Mouse (Mus musculus) regulatory T cell (primary cell): Measurements from ENCODE around the gene Ncoa1.
"Not testable (repeated sequence)": the region's sequence is repeated elsewhere in the genome, so short reads cannot be mapped to it uniquely, and the experiment has no call there.

ENCODE experiments used
- in situ Hi-C: fragments of 300-600 bp; cut with MboI, MseI; formaldehyde crosslinking; loops from one replicate; pipeline ENCODE4 v1.15.1; 2025; ENCODE audit warnings: high pct_unique_total_duplicates

Ncoa1 gene

GRCm38 (mm10) chr12:4396221-4396620, 80.8 kb downstream of the Ncoa1 start:
- in situ Hi-C loops = no loop called here

- in situ Hi-C loops = no loop called here
Observed at GRCm38 (mm10) chr12:4392590-4392989, 84.4 kb downstream of the Ncoa1 start.

GRCm38 (mm10) chr12:4392074-4392473, 84.9 kb downstream of the Ncoa1 start:
- in situ Hi-C loops = no loop called here

GRCm38 (mm10) chr12:4391256-4391655, 85.7 kb downstream of the Ncoa1 start:
- in situ Hi-C loops = no loop called here

GRCm38 (mm10) chr12:4390721-4391120, 86.3 kb downstream of the Ncoa1 start:
- in situ Hi-C loops = no loop called here

GRCm38 (mm10) chr12:4386077-4386719, 90.8 kb downstream of the Ncoa1 start:
- in situ Hi-C loops = no loop called here

- in situ Hi-C loops = no loop called here
Observed at GRCm38 (mm10) chr12:4383061-4383460, 93.9 kb downstream of the Ncoa1 start.

GRCm38 (mm10) chr12:4379298-4379957, 97.6 kb downstream of the Ncoa1 start:
- in situ Hi-C loops = no loop called here

- in situ Hi-C loops = no loop called here
Observed at GRCm38 (mm10) chr12:4376475-4376874, 100.5 kb downstream of the Ncoa1 start.

- in situ Hi-C loops = no loop called here
Observed at GRCm38 (mm10) chr12:4374816-4375493, 102.0 kb downstream of the Ncoa1 start.

GRCm38 (mm10) chr12:4371406-4371805, 105.6 kb downstream of the Ncoa1 start:
- in situ Hi-C loops = no loop called here

GRCm38 (mm10) chr12:4365951-4366350, 111.0 kb downstream of the Ncoa1 start:
- in situ Hi-C loops = no loop called here

- in situ Hi-C loops = no loop called here
Observed at GRCm38 (mm10) chr12:4359475-4359874, 117.5 kb downstream of the Ncoa1 start.

- in situ Hi-C loops = not testable (repeated sequence)
Observed at GRCm38 (mm10) chr12:4358653-4359052, 118.3 kb downstream of the Ncoa1 start.

GRCm38 (mm10) chr12:4358100-4358499, 118.9 kb downstream of the Ncoa1 start:
- in situ Hi-C loops = no loop called here

GRCm38 (mm10) chr12:4356834-4357445, 120.0 kb downstream of the Ncoa1 start:
- in situ Hi-C loops = no loop called here

GRCm38 (mm10) chr12:4355019-4355730, 121.8 kb downstream of the Ncoa1 start:
- in situ Hi-C loops = no loop called here

- in situ Hi-C loops = no loop called here
Observed at GRCm38 (mm10) chr12:4343216-4343615, 133.8 kb downstream of the Ncoa1 start.

- in situ Hi-C loops = no loop called here
Observed at GRCm38 (mm10) chr12:4342087-4342486, 134.9 kb downstream of the Ncoa1 start.

GRCm38 (mm10) chr12:4340325-4340924, 136.6 kb downstream of the Ncoa1 start:
- in situ Hi-C loops = no loop called here

- in situ Hi-C loops = no loop called here
Observed at GRCm38 (mm10) chr12:4323604-4324003, 153.4 kb downstream of the Ncoa1 start.
